Mouse (Mus musculus) testis, adult 2 months (tissue): ENCODE results near the gene Slc25a38.

Source experiments
- CTCF ChIP-seq: fragments of 200-500 bp; IDR thresholded peaks from 2 replicates; pipeline ENCODE4 v1.5.1; 2012; ENCODE audit warnings: low read depth, mild to moderate bottlenecking, inconsistent platforms, low read length, moderate library complexity; ENCODE audit not compliant: control insufficient read depth, insufficient read depth, insufficient replicate concordance
- POLR2A ChIP-seq: fragments of 200-500 bp; IDR thresholded peaks from 2 replicates; pipeline ENCODE4 v1.6.1; 2012; ENCODE audit warnings: low read depth, mild to moderate bottlenecking, inconsistent platforms, low read length, moderate library complexity; ENCODE audit not compliant: control insufficient read depth

DNA sequence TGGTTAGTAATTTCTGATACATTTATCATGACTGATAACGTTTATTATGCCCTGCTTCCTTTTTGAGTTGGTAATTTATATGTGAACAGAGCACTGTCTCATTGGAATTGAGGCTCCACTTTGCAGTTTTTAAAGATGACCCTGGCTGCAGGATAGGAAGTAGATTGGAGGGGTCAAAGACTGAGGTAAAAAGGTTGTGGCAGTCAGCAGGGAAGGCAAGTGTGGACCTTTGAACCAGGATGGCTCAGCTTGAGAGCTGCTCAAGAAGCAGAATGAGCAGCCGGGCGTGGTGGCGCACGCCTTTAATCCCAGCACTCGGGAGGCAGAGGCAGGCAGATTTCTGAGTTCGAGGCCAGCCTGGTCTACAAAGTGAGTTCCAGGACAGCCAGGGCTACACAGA, 3.3 kb downstream of the Slc25a38 start:
- TF ChIP-seq CTCF: no peak
- no peak for TF ChIP-seq POLR2A
